Mouse (Mus musculus) lung, embryonic 14.5 days (tissue): Measurements from ENCODE around the gene Kdm6b. TPM values are rescaled to one million over a fixed set of nuclear protein-coding genes. Genes with fewer than 3 reads are reported as not detected.

ENCODE experiments used
- ATAC-seq: fragments of 200-750 bp; cut with Nextera tagmentation; 2 replicates; pipeline ENCODE4 v1.8.0; 2017; ENCODE audit warnings: mild to moderate bottlenecking, moderate TSS enrichment, moderate library complexity; ENCODE audit not compliant: insufficient read depth
- DNase-seq: peaks from one replicate; pipeline ENCODE4 v3.0.0-alpha.2; 2015
- H3K27ac ChIP-seq: fragments of 300-500 bp; sonication (generic); 2 replicates; pipeline ENCODE4 v1.5.1; 2014; ENCODE audit warnings: low read depth, mild to moderate bottlenecking, moderate library complexity
- H3K27me3 ChIP-seq: fragments of 300-500 bp; sonication (generic); 2 replicates; pipeline ENCODE4 v1.6.1; 2014; ENCODE audit warnings: low read length, control low read depth; ENCODE audit not compliant: insufficient read depth
- H3K36me3 ChIP-seq: fragments of 300-500 bp; sonication (generic); 2 replicates; pipeline ENCODE4 v1.6.1; 2014; ENCODE audit warnings: control low read depth; ENCODE audit not compliant: insufficient read depth
- H3K4me1 ChIP-seq: fragments of 300-500 bp; sonication (generic); 2 replicates; pipeline ENCODE4 v1.6.1; 2014; ENCODE audit warnings: antibody characterized with exemption, control low read depth; ENCODE audit not compliant: insufficient read depth
- H3K4me2 ChIP-seq: fragments of 300-500 bp; sonication (generic); 2 replicates; pipeline ENCODE4 v1.6.1; 2014; ENCODE audit warnings: mild to moderate bottlenecking
- H3K4me3 ChIP-seq: fragments of 300-500 bp; sonication (generic); 2 replicates; pipeline ENCODE4 v1.5.1; 2014; ENCODE audit warnings: low read depth, low read length
- H3K9ac ChIP-seq: fragments of 300-500 bp; sonication (generic); 2 replicates; pipeline ENCODE4 v1.6.1; 2014
- H3K9me3 ChIP-seq: fragments of 300-500 bp; sonication (generic); 2 replicates; pipeline ENCODE4 v1.6.1; 2016; ENCODE audit warnings: low read depth, low read length, control low read depth
- CTCF ChIP-seq: IDR thresholded peaks from 2 replicates; pipeline ENCODE4 v1.5.1; 2016; ENCODE audit warnings: antibody characterized with exemption, low read depth
- WGBS: fragments of 180-500 bp; shearing (Covaris S2); extraction: QIAGEN DNeasy Blood & Tissue Kit; methylation state at CpG from one replicate; pipeline ENCODE4 v1.1.7; 2014; 5-methylcytosine and 5-hydroxymethylcytosine counted together
- polyA plus RNA-seq: library from polyadenylated mRNA; unstranded; fragments of >200 nt; fragmentation: Nextera tagmentation; extraction: Ambion mirVana; gene quantifications from 2 replicates; pipeline ENCODE4 v1.2.1, GENCODE M21; 2014

Kdm6b gene
- polyA plus RNA-seq, 1 experiment from 2014 or later = 24.4 TPM

GRCm38 (mm10) chr11:69370817-69371215, 42.7 kb downstream of the Kdm6b start:
- 14% methylated on average over 9 of the region's 9 CpGs for WGBS
- peak overlapping the region; percentile 5; the same call in 1 of the 2 replicates for H3K4me3 ChIP-seq
- no peak for TF ChIP-seq CTCF
- DNase-seq (peak; percentile 59), ATAC-seq (no peak)
- no peaks in the 10 kb centered on the region for H3K9me3 ChIP-seq
- H3K27ac ChIP-seq = peak overlapping the region; percentile 81
- H3K9ac ChIP-seq = 0 out of 2 replicates have a peak overlapping the region, but pooled peaks have one; percentile 6
- H3K4me2 ChIP-seq = peak overlapping the region; percentile 51
- H3K36me3 ChIP-seq = peaks cover 22% of the 10 kb centered on the region
- peaks cover 23% of the 10 kb centered on the region for H3K4me1 ChIP-seq
- no peaks in the 10 kb centered on the region for H3K27me3 ChIP-seq

- H3K27me3 ChIP-seq = no peaks in the 10 kb centered on the region
- ATAC-seq (no peak), DNase-seq (peak; percentile 39)
- WGBS = 12% methylated on average over 2 of the region's 2 CpGs
- peaks cover 30% of the 10 kb centered on the region for H3K4me1 ChIP-seq
- peak overlapping the region; percentile 97 for H3K4me2 ChIP-seq
- peak overlapping the region; percentile 99 for H3K9ac ChIP-seq
- H3K36me3 ChIP-seq = peaks cover 19% of the 10 kb centered on the region
- peak overlapping the region; percentile 95 for H3K4me3 ChIP-seq
- TF ChIP-seq CTCF = no peak
- H3K9me3 ChIP-seq = no peaks in the 10 kb centered on the region
- peak overlapping the region; percentile 100 for H3K27ac ChIP-seq
Observed at GRCm38 (mm10) chr11:69369990-69370816, 43.3 kb downstream of the Kdm6b start.

- Histone ChIP-seq H3K27me3 (no peaks in the 10 kb centered on the region), H3K9me3 (no peaks in the 10 kb centered on the region), H3K4me1 (peaks cover 38% of the 10 kb centered on the region), H3K4me3 (peak within 1 kb of the TSS; percentile 95), H3K36me3 (peaks cover 19% of the 10 kb centered on the region), H3K9ac (peak within 1 kb of the TSS; percentile 99), H3K27ac (peak within 1 kb of the TSS; percentile 100), H3K4me2 (peak within 1 kb of the TSS; percentile 97)
- WGBS = 3% methylated on average over 17 of the region's 34 CpGs
- DNase-seq (peak; percentile 51), ATAC-seq (no peak)
- no peak for TF ChIP-seq CTCF
Observed at GRCm38 (mm10) chr11:69369215-69369989, 44.1 kb downstream of the Kdm6b start, which contains the start of gene Chd3. Gene Chd3, minus strand, starts transcription at chr11:69369406.

GRCm38 (mm10) chr11:69368356-69369214, 44.9 kb downstream of the Kdm6b start:
- WGBS = under 1% methylated on average over 74 of the region's 106 CpGs
- Histone ChIP-seq H3K9ac (peak overlapping the region; percentile 99), H3K9me3 (no peaks in the 10 kb centered on the region), H3K4me3 (peak overlapping the region; percentile 95), H3K36me3 (peaks cover 17% of the 10 kb centered on the region), H3K4me2 (peak overlapping the region; percentile 97), H3K4me1 (peaks cover 42% of the 10 kb centered on the region), H3K27ac (peak overlapping the region; percentile 100), H3K27me3 (no peaks in the 10 kb centered on the region)
- no peak for TF ChIP-seq CTCF
- peak; percentile 72 for DNase-seq
- no peak for ATAC-seq

GRCm38 (mm10) chr11:69367616-69368355, 45.7 kb downstream of the Kdm6b start:
- ATAC-seq (0 out of 2 replicates have a peak, but pooled peaks have one; percentile 4), DNase-seq (peak; percentile 65)
- Histone ChIP-seq H3K27ac (peak overlapping the region; percentile 100), H3K9me3 (no peaks in the 10 kb centered on the region), H3K27me3 (no peaks in the 10 kb centered on the region), H3K36me3 (peaks cover 18% of the 10 kb centered on the region), H3K4me3 (peak overlapping the region; percentile 95), H3K4me1 (peaks cover 42% of the 10 kb centered on the region), H3K4me2 (peak overlapping the region; percentile 97), H3K9ac (peak overlapping the region; percentile 99)
- WGBS = 1% methylated on average over 22 of the region's 22 CpGs
- 0 out of 2 replicates have a peak, but pooled peaks have one; percentile 4 for TF ChIP-seq CTCF
